Mouse (Mus musculus) splenic B cell, adult 2 months (primary cell): ENCODE data around the gene Col6a6.

Experiments
- DNase-seq: peaks from one replicate; pipeline ENCODE4 v3.0.0-alpha.2; 2011; ENCODE audit warnings: low read depth, low spot score
- H3K27me3 ChIP-seq: 2 replicates; pipeline ENCODE4 v1.6.1; 2012; ENCODE audit warnings: mild to moderate bottlenecking, low read length, moderate library complexity, mixed read lengths; ENCODE audit not compliant: control insufficient read depth, poor library complexity, insufficient read depth, severe bottlenecking
- H3K36me3 ChIP-seq: 2 replicates; pipeline ENCODE4 v1.6.1; 2012; ENCODE audit warnings: mild to moderate bottlenecking, low read length, moderate library complexity, mixed read lengths; ENCODE audit not compliant: control insufficient read depth, poor library complexity, insufficient read depth, severe bottlenecking

The Col6a6 gene

GRCm38 (mm10) chr9:105827076-105827647 is 798 bp downstream of the Col6a6 start:
- Histone ChIP-seq H3K36me3 (no peaks in the 10 kb centered on the region), H3K27me3 (no peaks in the 10 kb centered on the region)
- no peak for DNase-seq

- DNase-seq = no peak
- no peaks in the 10 kb centered on the region for H3K36me3 ChIP-seq
- no peaks in the 10 kb centered on the region for H3K27me3 ChIP-seq
Observed at GRCm38 (mm10) chr9:105820711-105821110, 7.2 kb downstream of the Col6a6 start.

DNA sequence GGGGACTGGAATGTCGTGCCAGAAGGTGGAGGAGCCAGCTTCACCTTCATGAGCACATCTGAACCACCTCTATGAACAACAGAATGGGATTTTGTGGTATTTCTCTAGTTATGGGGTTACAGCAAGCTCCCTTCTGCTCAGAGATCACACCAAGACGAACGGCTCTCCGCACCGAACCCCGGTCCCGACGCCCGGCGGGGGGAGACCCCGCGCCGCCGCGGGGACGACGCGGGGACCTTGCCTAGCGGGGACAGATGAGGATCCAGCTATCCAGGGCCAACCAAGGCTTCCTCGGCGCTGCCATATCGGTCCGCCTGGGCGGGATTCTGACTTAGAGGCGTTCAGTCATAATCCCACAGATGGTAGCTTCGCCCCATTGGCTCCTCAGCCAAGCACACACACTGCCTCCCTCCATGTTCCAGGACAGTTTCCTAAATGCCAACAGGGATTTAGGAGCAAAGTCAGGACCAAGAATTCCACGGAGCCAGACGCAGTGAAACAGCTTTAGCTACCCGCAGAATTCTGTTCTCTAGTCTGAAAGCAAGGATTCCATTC is 8.7 kb downstream of the Col6a6 start:
- Histone ChIP-seq H3K27me3 (no peaks in the 10 kb centered on the region), H3K36me3 (no peaks in the 10 kb centered on the region)
- no peak for DNase-seq

GRCm38 (mm10) chr9:105814436-105814835 is 13.5 kb downstream of the Col6a6 start:
- DNase-seq = no peak

DNA sequence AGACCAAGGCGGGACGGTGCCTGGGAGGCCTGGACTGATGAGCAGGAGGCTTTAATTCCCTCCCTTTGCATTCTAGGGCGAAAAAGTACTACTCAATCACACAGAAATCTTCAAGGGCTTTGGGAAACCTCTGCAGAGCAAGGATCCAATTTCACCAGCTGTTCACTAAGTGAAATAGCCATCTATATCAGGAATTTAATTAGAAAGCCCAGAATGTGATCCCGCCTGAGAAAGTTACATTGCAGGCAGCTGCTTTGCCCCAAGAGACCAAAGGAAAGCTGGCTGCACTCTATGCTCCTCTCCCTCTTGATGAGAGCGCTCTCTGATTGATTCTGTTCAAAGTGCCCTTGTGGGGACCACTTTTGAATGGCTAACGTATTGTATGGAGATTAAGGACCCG is 16.5 kb downstream of the Col6a6 start:
- Histone ChIP-seq H3K36me3 (no peaks in the 10 kb centered on the region), H3K27me3 (no peaks in the 10 kb centered on the region)
- DNase-seq = no peak

More at GRCm38 (mm10) chr9:105814436-105814835, 13.5 kb downstream of the Col6a6 start:
- Histone ChIP-seq H3K27me3 (no peaks in the 10 kb centered on the region), H3K36me3 (no peaks in the 10 kb centered on the region)

DNA sequence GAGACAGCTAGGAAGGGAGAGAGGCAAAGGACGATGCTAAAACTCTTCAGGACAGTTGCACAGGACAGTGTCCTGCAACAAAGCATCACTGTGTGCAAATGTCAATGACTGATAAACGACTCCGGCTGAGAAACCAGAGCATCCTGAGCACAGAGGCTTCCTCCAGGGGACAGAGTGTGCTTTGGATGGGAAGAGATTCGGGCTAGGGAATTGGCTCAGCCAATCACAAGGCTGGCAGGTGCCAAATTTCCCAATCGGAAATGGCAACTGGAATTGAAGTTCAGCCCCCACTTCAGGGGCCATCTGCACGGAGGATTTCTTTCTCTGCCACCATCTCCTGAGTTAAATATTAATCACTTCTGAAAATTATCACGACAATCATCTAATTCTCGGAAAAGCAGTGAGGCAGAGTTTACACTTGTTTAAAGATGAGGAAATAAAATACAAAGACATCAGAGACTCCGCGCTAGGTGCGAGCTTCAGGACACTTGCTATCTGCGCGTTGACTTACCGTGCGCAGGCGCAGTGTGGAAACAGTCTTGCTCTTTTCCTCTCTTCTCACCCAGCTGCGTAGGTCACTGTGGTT is 18.9 kb downstream of the Col6a6 start:
- H3K36me3 ChIP-seq = no peaks in the 10 kb centered on the region
- no peak for DNase-seq
- no peaks in the 10 kb centered on the region for H3K27me3 ChIP-seq

DNA sequence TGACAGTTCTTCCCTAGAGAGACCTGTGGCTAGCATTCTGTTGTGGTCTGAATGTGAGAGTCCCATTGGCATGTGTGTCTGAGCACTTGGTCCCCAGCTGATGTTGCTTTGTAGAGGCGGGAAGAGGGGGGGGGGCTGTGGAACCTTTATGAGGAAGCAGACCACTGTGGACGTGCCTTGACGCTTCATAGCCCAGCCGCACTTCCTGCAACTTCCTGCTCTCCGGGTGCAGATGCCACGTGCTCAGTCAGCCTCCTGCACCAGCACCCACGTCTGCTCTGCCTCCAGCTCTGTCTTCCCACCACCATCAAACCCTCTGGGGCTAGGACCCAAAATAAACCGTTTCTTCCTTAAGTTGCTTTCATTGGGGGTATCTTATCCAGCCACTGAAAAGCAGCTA is 24.5 kb downstream of the Col6a6 start:
- Histone ChIP-seq H3K36me3 (no peaks in the 10 kb centered on the region), H3K27me3 (no peaks in the 10 kb centered on the region)
- DNase-seq = peak; percentile 74

DNA sequence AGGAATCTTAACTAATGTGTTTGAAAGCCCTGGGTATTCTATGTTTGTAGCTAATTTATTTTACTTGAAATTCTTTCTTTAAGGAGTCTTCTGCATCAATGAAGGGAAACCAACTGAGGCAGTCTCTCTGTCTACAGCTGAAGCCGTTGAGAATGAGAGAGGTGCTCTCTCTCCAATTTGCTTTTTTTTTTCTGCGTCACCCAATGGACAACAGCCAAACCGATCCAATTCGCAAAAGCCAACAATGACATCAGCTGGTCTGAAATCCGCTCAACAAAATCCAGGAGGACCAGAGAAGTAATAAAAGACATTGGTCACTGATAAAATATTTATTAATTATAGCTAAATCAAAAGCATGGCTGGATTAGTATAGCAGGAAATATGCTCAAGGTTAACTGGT is 26.5 kb downstream of the Col6a6 start:
- H3K36me3 ChIP-seq = no peaks in the 10 kb centered on the region
- no peaks in the 10 kb centered on the region for H3K27me3 ChIP-seq
- DNase-seq = no peak

DNA sequence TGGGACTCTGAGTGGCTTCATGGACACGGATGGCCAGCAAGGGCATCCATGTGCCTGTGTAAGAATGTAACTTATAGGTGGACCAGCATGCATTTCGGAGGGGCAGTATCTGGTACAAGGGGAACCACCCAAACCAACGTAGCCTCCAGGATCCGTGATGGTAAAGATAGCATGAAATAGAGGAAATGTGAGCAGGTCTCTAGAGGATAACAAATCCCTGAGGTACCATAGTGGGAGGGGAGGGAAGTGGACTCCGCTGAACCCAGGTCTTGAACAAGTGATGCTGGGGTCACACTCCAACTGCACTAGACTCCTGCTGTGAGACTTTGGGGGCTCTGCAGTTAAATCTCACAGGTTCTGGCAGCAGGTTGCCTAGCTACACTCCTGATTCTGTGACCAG is 27.7 kb downstream of the Col6a6 start:
- peak; percentile 82 for DNase-seq
- Histone ChIP-seq H3K36me3 (no peaks in the 10 kb centered on the region), H3K27me3 (no peaks in the 10 kb centered on the region)

GRCm38 (mm10) chr9:105796137-105796536 is 31.8 kb downstream of the Col6a6 start:
- no peak for DNase-seq
- no peaks in the 10 kb centered on the region for H3K27me3 ChIP-seq

DNA sequence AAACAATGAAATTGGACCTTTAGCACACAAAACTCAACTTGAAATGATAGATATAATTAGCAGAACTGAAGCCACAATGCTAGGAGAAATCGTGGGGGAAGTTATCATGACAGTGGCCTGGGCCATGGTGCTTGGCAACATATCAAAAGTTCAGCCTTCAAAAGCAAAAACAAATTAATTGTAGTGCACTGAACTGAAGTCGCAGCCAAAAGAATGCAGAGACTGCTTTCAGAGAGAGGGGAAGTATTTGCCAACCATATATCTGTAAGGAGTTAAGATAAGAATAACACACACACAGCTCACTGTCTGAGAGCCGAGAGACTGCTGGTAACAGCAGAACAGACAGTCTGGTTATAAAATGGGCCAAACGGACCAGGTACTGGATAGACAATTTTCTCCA is 33.0 kb downstream of the Col6a6 start:
- Histone ChIP-seq H3K36me3 (no peaks in the 10 kb centered on the region), H3K27me3 (no peaks in the 10 kb centered on the region)
- DNase-seq = no peak

More at GRCm38 (mm10) chr9:105796137-105796536, 31.8 kb downstream of the Col6a6 start:
- no peaks in the 10 kb centered on the region for H3K36me3 ChIP-seq

DNA sequence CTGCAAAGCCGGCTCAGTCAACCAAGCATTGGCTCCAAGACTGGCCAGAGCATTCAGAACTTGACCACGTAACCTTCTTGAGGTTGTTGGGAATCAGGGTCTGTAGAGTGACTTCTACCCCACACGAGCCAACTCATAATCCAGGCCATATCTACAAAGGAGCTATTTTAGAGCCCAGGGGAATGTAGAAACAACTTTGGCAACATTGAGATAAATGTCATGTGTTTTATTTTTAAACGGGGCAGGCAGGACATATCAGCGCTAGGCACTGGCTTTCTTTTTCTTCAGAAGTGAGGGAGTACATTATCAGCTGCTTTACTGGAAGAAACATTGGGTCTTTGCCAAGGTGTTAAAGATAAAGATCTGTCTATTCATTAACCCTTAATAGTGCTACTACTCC is 36.1 kb downstream of the Col6a6 start:
- Histone ChIP-seq H3K27me3 (no peaks in the 10 kb centered on the region), H3K36me3 (no peaks in the 10 kb centered on the region)
- no peak for DNase-seq

- no peaks in the 10 kb centered on the region for H3K27me3 ChIP-seq
- no peak for DNase-seq
- no peaks in the 10 kb centered on the region for H3K36me3 ChIP-seq
Observed at GRCm38 (mm10) chr9:105788203-105788602, 39.8 kb downstream of the Col6a6 start.

GRCm38 (mm10) chr9:105787800-105788199 is 40.2 kb downstream of the Col6a6 start:
- Histone ChIP-seq H3K36me3 (no peaks in the 10 kb centered on the region), H3K27me3 (no peaks in the 10 kb centered on the region)
- no peak for DNase-seq

GRCm38 (mm10) chr9:105784026-105784425 is 43.9 kb downstream of the Col6a6 start:
- H3K27me3 ChIP-seq = no peaks in the 10 kb centered on the region
- no peak for DNase-seq
- H3K36me3 ChIP-seq = no peaks in the 10 kb centered on the region

DNA sequence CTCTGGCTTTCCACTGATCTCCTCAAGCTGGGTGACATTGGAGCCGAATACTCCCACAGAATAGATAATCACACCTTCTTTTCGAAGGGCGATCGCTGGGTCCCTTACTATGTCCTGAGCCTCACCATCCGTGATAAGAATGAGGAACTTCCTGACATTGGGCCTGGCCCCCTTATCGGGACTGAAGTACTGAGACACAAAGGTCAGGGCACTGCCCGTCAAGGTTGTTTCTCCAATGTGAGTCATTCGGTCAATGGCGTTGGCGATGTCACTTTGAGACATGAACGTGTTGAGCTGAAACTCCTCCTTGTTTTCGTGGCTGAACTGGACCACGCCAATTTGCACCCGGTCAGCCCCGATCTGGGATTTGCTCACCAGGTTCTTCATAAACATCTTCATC is 47.3 kb downstream of the Col6a6 start:
- Histone ChIP-seq H3K36me3 (no peaks in the 10 kb centered on the region), H3K27me3 (no peaks in the 10 kb centered on the region)
- DNase-seq = no peak
